Mouse (Mus musculus) Muller cell, postnatal 12 days (primary cell): ENCODE measurements around the gene Ksr1.

Experiments used
- DNase-seq: peaks from one replicate; pipeline ENCODE4 v3.0.0-alpha.2; 2015; ENCODE audit errors: inconsistent ontology term

The Ksr1 gene

DNA sequence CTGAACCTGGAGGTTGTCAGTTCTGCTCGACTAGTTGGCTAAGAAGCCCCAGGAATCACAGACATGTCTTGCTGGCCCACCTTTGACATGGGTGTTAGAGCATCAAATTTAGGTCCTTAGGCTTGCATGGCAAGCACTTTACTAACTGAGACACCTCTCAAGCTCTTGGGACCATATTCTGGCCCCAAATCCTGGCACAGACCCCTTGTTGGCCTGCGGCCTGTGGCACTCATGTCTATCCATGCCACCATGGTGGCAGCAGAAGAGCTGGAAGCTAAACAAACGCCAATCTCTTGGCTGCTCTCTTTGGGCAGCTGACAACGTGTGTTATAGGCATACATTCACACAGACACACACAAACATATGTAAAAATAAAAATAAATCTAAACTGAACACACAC lies 2.6 kb upstream of the Ksr1 start:
- no peak for DNase-seq

- no peak for DNase-seq
Observed at GRCm38 (mm10) chr11:79145283-79146265, 633 bp downstream of the Ksr1 start.

GRCm38 (mm10) chr11:79144741-79145140 lies 1.5 kb downstream of the Ksr1 start:
- peak; percentile 46 for DNase-seq

DNA sequence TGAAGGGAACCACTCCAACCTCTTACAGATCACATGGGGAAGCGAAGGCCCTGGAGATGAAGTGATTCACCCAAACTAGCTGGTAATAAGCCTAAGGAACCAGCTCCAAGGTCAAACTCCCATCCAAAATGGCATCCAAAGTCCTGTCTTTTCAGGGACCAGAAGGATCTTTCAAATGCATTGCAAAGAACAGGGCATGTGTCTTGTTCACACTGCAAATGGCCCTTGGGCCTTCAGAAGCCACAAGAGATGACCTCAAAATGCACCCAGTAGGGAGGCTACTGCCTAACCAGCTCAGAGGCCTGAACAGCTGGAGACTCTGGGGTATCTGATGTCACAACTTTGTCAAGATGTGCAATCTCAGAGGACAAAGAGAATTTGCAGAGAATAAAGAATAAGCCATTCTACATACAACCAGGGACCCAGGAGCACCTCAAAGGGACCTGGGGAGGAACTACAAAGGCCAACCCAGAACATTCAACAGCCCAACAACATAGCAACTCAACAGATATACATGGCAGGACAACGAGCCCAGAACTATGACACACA lies 2.1 kb downstream of the Ksr1 start:
- DNase-seq: no peak

DNA sequence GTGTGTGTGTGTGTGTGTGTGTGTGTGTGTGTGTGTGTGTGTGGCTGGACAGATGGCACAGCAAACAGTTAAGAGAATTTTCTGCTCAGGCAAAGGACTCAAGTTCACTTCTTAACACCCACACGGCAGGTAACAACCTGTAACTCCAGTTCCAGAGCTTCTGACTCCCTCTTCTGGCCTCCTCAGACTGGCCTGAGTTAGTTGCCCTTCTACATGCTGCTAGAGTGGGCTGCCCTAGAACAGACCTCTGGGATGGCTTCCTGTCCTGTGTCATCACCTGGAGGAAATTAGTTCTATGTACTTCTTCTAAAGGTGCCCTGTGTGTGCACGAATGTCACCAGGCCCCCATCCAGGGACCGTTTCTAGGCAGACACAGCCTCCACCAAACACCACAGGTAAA lies 2.9 kb downstream of the Ksr1 start:
- no peak for DNase-seq

DNA sequence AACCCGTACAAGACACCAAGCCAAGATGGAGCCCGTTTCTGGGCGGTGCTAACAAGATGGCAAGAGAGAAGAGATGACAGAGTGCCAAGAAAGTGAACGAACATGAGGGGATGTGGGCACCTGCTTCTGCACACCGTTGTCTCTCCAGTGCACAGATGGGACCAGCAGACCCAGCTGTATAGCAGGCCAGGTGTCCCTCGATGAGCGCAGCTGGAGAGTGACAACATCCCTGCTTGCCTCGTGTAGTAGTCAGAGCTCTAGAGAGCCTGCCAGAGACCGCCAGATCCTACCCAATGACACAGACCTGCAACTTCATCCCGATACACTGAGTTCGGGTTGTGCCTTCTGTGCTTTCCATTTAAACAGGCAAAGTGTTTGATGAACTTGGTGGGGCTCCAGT lies 3.8 kb downstream of the Ksr1 start:
- DNase-seq: no peak

GRCm38 (mm10) chr11:79141235-79142109 lies 4.7 kb downstream of the Ksr1 start:
- peak; percentile 56 for DNase-seq

DNA sequence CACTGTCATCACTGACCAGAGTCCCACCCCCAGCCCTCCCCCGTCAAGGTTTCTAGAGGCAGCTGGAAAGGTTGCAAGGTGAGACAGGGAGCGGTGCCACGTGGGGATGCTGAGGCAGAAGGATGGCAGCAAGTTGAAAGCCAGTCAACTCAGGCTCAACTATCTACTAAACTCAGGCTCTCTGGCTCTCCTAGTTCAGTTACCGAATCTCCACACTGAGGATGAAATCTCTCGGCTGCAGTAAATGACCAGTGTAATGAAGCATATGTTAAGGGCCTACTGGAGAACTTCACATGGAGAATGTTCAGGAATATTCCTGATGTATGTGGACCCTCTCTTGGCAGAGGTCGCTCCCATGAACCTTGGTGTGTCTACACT lies 5.7 kb downstream of the Ksr1 start:
- no peak for DNase-seq

DNA sequence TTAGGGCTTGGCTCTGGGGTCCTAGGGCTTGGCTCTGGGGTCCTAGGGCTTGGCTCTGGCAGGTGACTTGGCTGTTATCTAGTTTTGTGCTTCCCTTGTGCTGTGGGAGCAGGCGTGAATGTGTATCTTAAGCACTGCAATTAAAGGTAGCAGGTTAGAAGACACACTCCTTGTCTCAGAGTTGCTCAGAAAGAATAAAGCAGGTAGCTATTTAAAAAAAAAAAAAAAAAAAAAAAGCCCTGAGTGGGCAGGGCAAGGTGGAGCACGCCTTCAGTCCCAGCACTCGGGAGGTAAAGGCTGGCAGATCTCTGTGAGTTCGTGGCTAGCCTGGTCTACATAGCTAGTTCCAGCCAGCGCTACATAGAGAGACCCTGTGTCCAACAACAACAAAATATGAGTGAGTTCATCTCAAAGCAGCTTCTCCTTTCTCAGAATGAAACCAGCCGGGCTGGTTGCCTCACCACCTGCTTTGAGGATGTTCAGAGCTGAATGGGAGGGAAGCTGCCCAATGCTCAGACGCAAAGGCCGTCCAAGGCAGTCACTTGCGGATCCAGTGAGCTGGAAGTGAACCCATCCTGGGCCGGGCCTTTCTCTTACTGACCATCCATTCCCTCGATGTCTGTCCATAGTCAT lies 6.2 kb downstream of the Ksr1 start:
- DNase-seq: no peak

GRCm38 (mm10) chr11:79138621-79139020 lies 7.6 kb downstream of the Ksr1 start:
- DNase-seq: no peak

DNA sequence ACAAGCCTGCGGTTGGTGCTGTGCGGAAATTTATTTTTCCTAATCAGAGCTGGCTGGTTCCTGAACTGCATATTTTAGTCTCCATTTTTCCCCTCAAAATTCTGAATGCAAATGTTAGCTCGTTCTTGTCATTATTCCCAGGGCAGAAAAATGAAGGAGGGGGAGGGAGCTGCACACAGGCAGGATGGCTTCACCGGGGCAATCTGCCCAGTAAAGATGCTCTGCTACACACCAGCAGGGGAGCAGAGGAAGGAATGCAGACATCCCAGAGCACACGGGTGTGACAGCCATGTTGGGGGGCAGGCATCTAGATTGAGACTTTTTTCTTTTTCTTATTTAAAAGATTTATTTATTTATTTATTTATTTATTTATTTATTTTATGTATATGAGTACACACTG lies 9.0 kb downstream of the Ksr1 start:
- peak; percentile 77 for DNase-seq

DNA sequence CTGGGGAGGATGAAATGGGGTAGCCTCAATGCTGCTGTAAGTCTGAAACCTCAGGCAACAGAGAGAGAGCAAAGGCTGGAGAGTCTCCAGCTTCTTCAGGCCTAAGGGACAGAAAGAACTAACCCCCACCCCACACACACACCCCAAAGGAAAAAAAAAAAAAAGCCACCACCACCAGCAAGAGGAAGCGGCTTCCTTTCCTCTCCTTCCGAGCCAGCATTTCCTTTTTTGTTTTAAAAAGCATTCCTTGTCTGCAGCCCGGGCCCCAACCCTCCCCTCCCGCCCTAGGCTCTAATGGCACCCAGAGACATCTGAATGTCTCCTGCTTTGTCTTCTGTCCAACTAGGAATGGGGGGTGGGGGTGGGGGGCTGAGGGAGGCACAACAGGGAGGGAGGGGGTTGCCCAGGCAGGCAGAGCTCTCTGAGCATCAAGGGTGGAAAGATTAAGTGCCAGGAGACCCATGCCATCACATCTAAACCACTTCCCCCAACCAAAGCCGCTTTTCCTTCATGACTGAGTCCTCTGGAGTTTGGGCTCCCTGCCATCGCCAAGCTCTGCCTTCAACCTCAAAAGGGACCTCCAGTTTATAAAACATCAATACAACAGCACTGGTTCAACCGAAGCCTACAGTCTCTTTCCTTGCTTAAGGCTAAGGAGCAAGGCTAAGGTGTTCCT lies 10.4 kb downstream of the Ksr1 start:
- DNase-seq: peak; percentile 78

- DNase-seq: no peak
Observed at GRCm38 (mm10) chr11:79135105-79135503, 11.1 kb downstream of the Ksr1 start.

GRCm38 (mm10) chr11:79134416-79135104 lies 11.6 kb downstream of the Ksr1 start:
- DNase-seq: no peak

- no peak for DNase-seq
Observed at GRCm38 (mm10) chr11:79133961-79134360, 12.2 kb downstream of the Ksr1 start.

- no peak for DNase-seq
Observed at GRCm38 (mm10) chr11:79133051-79133450, 13.2 kb downstream of the Ksr1 start.

DNA sequence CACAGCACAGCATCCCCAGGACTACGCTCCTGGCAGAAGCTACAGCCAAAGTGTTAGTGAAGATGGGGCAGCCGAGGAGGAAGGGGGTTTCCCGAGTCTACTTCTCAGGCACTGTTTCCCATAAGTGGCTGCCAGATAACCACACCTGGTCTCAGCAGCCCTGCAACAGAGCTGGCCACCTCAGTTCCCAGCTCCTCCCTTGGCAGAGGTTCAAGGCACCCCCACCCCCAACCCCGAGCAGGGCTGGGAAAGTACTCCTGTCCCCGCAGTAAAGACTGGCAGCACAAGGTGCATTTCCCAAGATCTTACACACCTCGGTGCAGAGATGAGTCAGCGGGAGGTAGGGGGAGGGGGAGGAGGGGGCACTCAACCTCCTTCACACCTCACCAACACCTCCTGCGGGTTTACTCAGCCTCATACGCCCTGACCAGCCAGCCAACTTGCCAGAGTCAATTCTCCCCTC lies 14.2 kb downstream of the Ksr1 start:
- DNase-seq: no peak

- peak; percentile 52 for DNase-seq
Observed at GRCm38 (mm10) chr11:79129388-79130356, 16.5 kb downstream of the Ksr1 start.

DNA sequence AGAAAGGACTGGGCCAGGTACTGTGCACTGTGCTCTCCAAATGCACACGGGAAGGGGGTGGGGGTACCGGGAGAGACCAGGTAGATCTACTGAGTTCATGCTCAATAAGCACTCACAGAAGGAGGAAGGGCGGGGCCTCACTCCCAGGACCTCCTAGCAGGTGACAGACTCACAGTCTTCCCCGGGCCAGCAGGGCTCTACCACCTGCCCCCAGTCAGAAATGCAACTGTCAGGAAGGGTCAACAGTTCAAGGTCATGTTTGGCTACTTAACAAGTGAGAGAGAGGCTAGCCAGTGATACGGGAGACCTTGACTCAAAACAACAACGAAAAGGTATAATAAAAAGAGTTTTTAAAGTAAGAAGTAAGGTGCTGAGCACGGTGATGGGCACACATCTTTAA lies 18.0 kb downstream of the Ksr1 start:
- DNase-seq: no peak
